Mouse (Mus musculus): ENCODE measurements around the gene Zfp872.
"Not testable (repeated sequence)": the region's sequence is repeated elsewhere in the genome, so short reads cannot be mapped to it uniquely, and the experiment has no call there.

DNA sequence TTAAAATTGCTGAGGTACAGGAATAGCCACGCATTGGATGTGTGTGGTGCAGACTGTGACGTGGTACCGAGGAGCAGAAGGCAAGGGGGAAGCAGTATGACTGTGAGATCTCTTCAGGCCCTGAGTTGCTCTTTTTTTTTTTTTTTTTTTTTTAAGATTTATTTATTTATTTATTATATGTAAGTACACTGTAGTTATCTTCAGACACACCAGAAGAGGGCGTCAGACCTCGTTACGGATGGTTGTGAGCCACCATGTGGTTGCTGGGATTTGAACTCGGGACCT lies 38.4 kb downstream of the Zfp872 start:
- TF ChIP-seq CTCF (IDR thresholded peaks at IDR 0.05; ENCODE audit: insufficient read depth, low read length); POLR2A (IDR thresholded peaks at IDR 0.05; ENCODE audit: borderline replicate concordance, extremely low read depth, low read depth, low read length): not testable (repeated sequence)
